Mouse (Mus musculus): ENCODE measurements at regions not wholly inside any gene's neighbourhood (a gene's known extent, or its start where the extent isn't known, plus 50 kb on each side); places are given as distances from the start of the nearest gene placed in this dataset.

DNA sequence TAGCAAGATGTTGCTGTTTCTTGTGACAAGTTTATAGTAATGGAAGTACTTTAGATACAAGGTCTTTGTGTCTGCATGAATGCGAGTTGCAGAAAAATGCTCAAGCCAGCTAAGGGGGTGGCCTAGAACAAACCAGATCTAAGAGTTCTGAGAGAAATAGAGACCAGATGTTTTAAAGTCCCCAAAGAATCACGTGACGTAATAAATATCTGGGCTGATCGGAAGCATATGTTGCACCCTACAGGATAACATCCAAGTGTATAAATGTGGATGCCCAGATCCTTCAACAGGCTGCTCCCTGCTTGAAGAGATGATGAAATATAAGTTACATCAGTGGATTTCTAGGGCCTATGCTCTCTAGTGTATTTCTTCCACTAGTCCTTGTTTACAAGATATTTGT, 77.7 kb upstream of the Lpar1 start:
- Histone ChIP-seq H3K4me3 (ENCODE audit: insufficient read depth, poor library complexity, severe bottlenecking) (no peak overlapping the region), H3K79me3 (ENCODE audit: low read depth) (no peaks in the 10 kb centered on the region), H3K36me3 (ENCODE audit: control insufficient read depth, insufficient read depth) (no peaks in the 10 kb centered on the region), H3ac (ENCODE audit: control insufficient read depth, insufficient read length, low read depth) (no peak overlapping the region), H3K79me2 (ENCODE audit: control insufficient read depth, insufficient read depth) (no peaks in the 10 kb centered on the region), H3K27me3 (ENCODE audit: control insufficient read depth, insufficient read depth, insufficient read length) (no peaks in the 10 kb centered on the region)
- TF ChIP-seq CTCF (IDR thresholded peaks at IDR 0.05; ENCODE audit: control insufficient read depth, insufficient read depth, insufficient read length): no peak

- Histone ChIP-seq H3K4me3 (ENCODE audit: insufficient read depth, poor library complexity, severe bottlenecking) (no peak overlapping the region), H3ac (ENCODE audit: control insufficient read depth, insufficient read length, low read depth) (no peak overlapping the region), H3K27me3 (ENCODE audit: control insufficient read depth, insufficient read depth, insufficient read length) (no peaks in the 10 kb centered on the region), H3K79me2 (ENCODE audit: control insufficient read depth, insufficient read depth) (no peaks in the 10 kb centered on the region), H3K79me3 (ENCODE audit: low read depth) (no peaks in the 10 kb centered on the region), H3K36me3 (ENCODE audit: control insufficient read depth, insufficient read depth) (no peaks in the 10 kb centered on the region)
- no peak for TF ChIP-seq MYOD1 (IDR thresholded peaks at IDR 0.05; ENCODE audit: control insufficient read depth, insufficient read length, low read depth)
- TF ChIP-seq MAX (IDR thresholded peaks at IDR 0.05): no peak
- TF ChIP-seq CEBPB (IDR thresholded peaks at IDR 0.05; ENCODE audit: low read depth): no peak
- no peak for TF ChIP-seq FOSL1 (IDR thresholded peaks at IDR 0.05; ENCODE audit: insufficient read depth, low read length, poor library complexity, severe bottlenecking)
- no peak for TF ChIP-seq CTCF (IDR thresholded peaks at IDR 0.05; ENCODE audit: control insufficient read depth, insufficient read depth, insufficient read length)
- TF ChIP-seq MYOG (IDR thresholded peaks at IDR 0.05; ENCODE audit: control insufficient read depth, extremely low read depth, insufficient read length): no peak
- no peak for TF ChIP-seq USF1 (IDR thresholded peaks at IDR 0.05; ENCODE audit: low read depth)
Measured at GRCm38 (mm10) chr4:58627021-58627420, 73.3 kb upstream of the Lpar1 start.

DNA sequence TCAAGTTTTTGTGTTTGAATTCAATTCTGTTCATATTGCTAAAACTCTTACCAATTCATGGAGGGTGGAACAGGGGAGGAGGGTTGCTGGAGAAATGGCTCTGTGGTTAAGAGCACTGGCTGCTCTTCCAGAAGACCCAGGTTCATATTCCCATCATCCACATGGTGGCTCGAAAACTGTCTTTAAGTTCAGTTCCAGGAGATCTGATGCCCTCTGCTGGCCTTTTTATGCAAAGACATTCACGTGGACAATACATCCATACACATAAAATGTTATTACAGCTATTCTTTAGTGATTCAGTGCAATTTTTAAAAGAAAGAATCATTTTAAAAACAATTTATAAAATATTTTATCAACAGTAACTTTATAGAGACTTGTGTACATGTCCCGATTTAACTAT, 70.4 kb upstream of the Lpar1 start:
- Histone ChIP-seq H3K4me3 (ENCODE audit: insufficient read depth, poor library complexity, severe bottlenecking) (no peak overlapping the region), H3K36me3 (ENCODE audit: control insufficient read depth, insufficient read depth) (no peaks in the 10 kb centered on the region), H3K27me3 (ENCODE audit: control insufficient read depth, insufficient read depth, insufficient read length) (no peaks in the 10 kb centered on the region), H3K79me2 (ENCODE audit: control insufficient read depth, insufficient read depth) (no peaks in the 10 kb centered on the region), H3K79me3 (ENCODE audit: low read depth) (no peaks in the 10 kb centered on the region), H3ac (ENCODE audit: control insufficient read depth, insufficient read length, low read depth) (no peak overlapping the region)
- TF ChIP-seq CTCF (IDR thresholded peaks at IDR 0.05; ENCODE audit: control insufficient read depth, insufficient read depth, insufficient read length) (no peak), MYOD1 (IDR thresholded peaks at IDR 0.05; ENCODE audit: control insufficient read depth, insufficient read length, low read depth) (no peak), MAX (IDR thresholded peaks at IDR 0.05) (no peak), FOSL1 (IDR thresholded peaks at IDR 0.05; ENCODE audit: insufficient read depth, low read length, poor library complexity, severe bottlenecking) (no peak), USF1 (IDR thresholded peaks at IDR 0.05; ENCODE audit: low read depth) (no peak), CEBPB (IDR thresholded peaks at IDR 0.05; ENCODE audit: low read depth) (no peak), MYOG (IDR thresholded peaks at IDR 0.05; ENCODE audit: control insufficient read depth, extremely low read depth, insufficient read length) (no peak)

DNA sequence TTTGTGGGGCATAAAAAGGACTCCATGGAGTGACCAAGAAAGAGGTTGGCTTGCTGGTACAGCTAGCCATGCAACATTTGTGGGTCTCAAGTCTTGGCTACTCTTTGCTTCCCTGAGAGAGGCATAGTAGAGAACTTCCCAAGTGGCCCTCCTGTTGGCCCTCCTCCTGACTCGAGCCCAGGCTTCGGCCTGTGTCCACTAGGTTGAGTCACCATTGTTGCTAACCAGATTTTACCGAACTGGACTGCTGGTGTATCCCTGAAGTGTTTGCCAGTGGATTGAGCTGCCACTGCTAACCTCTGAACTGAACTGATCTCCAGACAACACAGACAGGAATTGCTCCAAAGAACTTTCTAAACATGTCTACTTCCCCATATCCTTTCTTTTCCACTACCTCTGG, 66.9 kb upstream of the Lpar1 start:
- Histone ChIP-seq H3K79me2 (ENCODE audit: control insufficient read depth, insufficient read depth) (no peaks in the 10 kb centered on the region), H3K79me3 (ENCODE audit: low read depth) (no peaks in the 10 kb centered on the region), H3K4me3 (ENCODE audit: insufficient read depth, poor library complexity, severe bottlenecking) (no peak overlapping the region), H3K27me3 (ENCODE audit: control insufficient read depth, insufficient read depth, insufficient read length) (no peaks in the 10 kb centered on the region), H3K36me3 (ENCODE audit: control insufficient read depth, insufficient read depth) (no peaks in the 10 kb centered on the region), H3ac (ENCODE audit: control insufficient read depth, insufficient read length, low read depth) (no peak overlapping the region)
- TF ChIP-seq FOSL1 (IDR thresholded peaks at IDR 0.05; ENCODE audit: insufficient read depth, low read length, poor library complexity, severe bottlenecking): no peak

DNA sequence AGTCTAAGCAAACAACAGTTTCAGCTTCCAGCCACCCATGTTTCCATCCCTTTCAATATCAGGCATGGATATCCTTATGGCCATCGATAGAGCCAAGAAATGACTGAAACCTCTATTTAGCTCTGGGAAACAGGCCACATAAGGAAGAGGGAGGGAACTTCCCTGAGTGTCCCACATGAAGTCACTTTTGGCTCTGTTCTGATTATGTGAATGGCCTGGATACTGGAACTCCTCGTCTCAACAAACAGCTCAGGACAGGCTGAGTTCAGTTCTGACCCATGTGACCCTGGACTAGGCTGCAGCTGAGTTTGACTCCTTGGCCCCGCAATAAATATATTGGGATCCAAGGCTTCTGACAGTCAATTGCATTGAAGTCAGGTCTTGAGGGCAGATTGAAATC, 63.6 kb upstream of the Lpar1 start:
- no peak overlapping the region for H3K4me3 ChIP-seq (ENCODE audit: insufficient read depth, poor library complexity, severe bottlenecking)
- TF ChIP-seq MYOG (IDR thresholded peaks at IDR 0.05; ENCODE audit: control insufficient read depth, extremely low read depth, insufficient read length) (no peak), MYOD1 (IDR thresholded peaks at IDR 0.05; ENCODE audit: control insufficient read depth, insufficient read length, low read depth) (no peak), MAX (IDR thresholded peaks at IDR 0.05) (no peak), USF1 (IDR thresholded peaks at IDR 0.05; ENCODE audit: low read depth) (no peak), CTCF (IDR thresholded peaks at IDR 0.05; ENCODE audit: control insufficient read depth, insufficient read depth, insufficient read length) (no peak), FOSL1 (IDR thresholded peaks at IDR 0.05; ENCODE audit: insufficient read depth, low read length, poor library complexity, severe bottlenecking) (no peak), CEBPB (IDR thresholded peaks at IDR 0.05; ENCODE audit: low read depth) (no peak)
- no peaks in the 10 kb centered on the region for H3K36me3 ChIP-seq (ENCODE audit: control insufficient read depth, insufficient read depth)
- H3K79me3 ChIP-seq (ENCODE audit: low read depth): no peaks in the 10 kb centered on the region
- no peak overlapping the region for H3ac ChIP-seq (ENCODE audit: control insufficient read depth, insufficient read length, low read depth)
- H3K79me2 ChIP-seq (ENCODE audit: control insufficient read depth, insufficient read depth): no peaks in the 10 kb centered on the region
- H3K27me3 ChIP-seq (ENCODE audit: control insufficient read depth, insufficient read depth, insufficient read length): no peaks in the 10 kb centered on the region

GRCm38 (mm10) chr4:58613536-58613935, 59.8 kb upstream of the Lpar1 start:
- Histone ChIP-seq H3K27me3 (ENCODE audit: control insufficient read depth, insufficient read depth, insufficient read length) (no peaks in the 10 kb centered on the region), H3K79me3 (ENCODE audit: low read depth) (no peaks in the 10 kb centered on the region), H3K36me3 (ENCODE audit: control insufficient read depth, insufficient read depth) (no peaks in the 10 kb centered on the region), H3K79me2 (ENCODE audit: control insufficient read depth, insufficient read depth) (no peaks in the 10 kb centered on the region), H3ac (ENCODE audit: control insufficient read depth, insufficient read length, low read depth) (no peak overlapping the region), H3K4me3 (ENCODE audit: insufficient read depth, poor library complexity, severe bottlenecking) (no peak overlapping the region)
- TF ChIP-seq MAX (IDR thresholded peaks at IDR 0.05) (no peak), CEBPB (IDR thresholded peaks at IDR 0.05; ENCODE audit: low read depth) (no peak), USF1 (IDR thresholded peaks at IDR 0.05; ENCODE audit: low read depth) (no peak), CTCF (IDR thresholded peaks at IDR 0.05; ENCODE audit: control insufficient read depth, insufficient read depth, insufficient read length) (no peak), FOSL1 (IDR thresholded peaks at IDR 0.05; ENCODE audit: insufficient read depth, low read length, poor library complexity, severe bottlenecking) (no peak), MYOG (IDR thresholded peaks at IDR 0.05; ENCODE audit: control insufficient read depth, extremely low read depth, insufficient read length) (no peak), MYOD1 (IDR thresholded peaks at IDR 0.05; ENCODE audit: control insufficient read depth, insufficient read length, low read depth) (no peak)
